Mouse (Mus musculus) embryonic facial prominence, embryonic 15.5 days (tissue): Measurements from ENCODE around the gene Catsperg1. TPM values are rescaled to one million over a fixed set of nuclear protein-coding genes. Genes with fewer than 3 reads are reported as not detected.
A peak's percentile ranks its signal among the peaks of the same experiment; 100 is the strongest.
"Not testable (repeated sequence)": the region's sequence is repeated elsewhere in the genome, so short reads cannot be mapped to it uniquely, and the experiment has no call there.

Experiments used
- ATAC-seq: fragments of 200-750 bp; cut with Nextera tagmentation; 2 replicates; pipeline ENCODE4 v1.8.0; 2017; ENCODE audit warnings: low read depth, moderate TSS enrichment; ENCODE audit not compliant: insufficient number of reproducible peaks, low FRiP score, low TSS enrichment
- H3K27ac ChIP-seq: fragments of 300-500 bp; sonication (generic); replicated peaks from 2 replicates; pipeline ENCODE4 v1.5.1; 2015; ENCODE audit warnings: mild to moderate bottlenecking, inconsistent platforms
- H3K27me3 ChIP-seq: fragments of 300-500 bp; sonication (generic); 2 replicates; pipeline ENCODE4 v1.6.1; 2015; ENCODE audit warnings: inconsistent platforms
- H3K36me3 ChIP-seq: fragments of 300-500 bp; sonication (generic); 2 replicates; pipeline ENCODE4 v1.6.1; 2015; ENCODE audit warnings: mild to moderate bottlenecking, inconsistent platforms
- H3K4me1 ChIP-seq: fragments of 300-500 bp; sonication (generic); 2 replicates; pipeline ENCODE4 v1.6.1; 2015; ENCODE audit warnings: inconsistent platforms
- H3K4me2 ChIP-seq: fragments of 300-500 bp; sonication (generic); replicated peaks from 2 replicates; pipeline ENCODE4 v1.6.1; 2015; ENCODE audit warnings: mild to moderate bottlenecking, inconsistent platforms
- H3K4me3 ChIP-seq: fragments of 300-500 bp; sonication (generic); replicated peaks from 2 replicates; pipeline ENCODE4 v1.5.1; 2015; ENCODE audit warnings: mild to moderate bottlenecking, inconsistent platforms
- H3K9ac ChIP-seq: fragments of 300-500 bp; sonication (generic); 2 replicates; pipeline ENCODE4 v1.6.1; 2015; ENCODE audit warnings: inconsistent platforms
- H3K9me3 ChIP-seq: fragments of 300-500 bp; sonication (generic); replicated peaks from 2 replicates; pipeline ENCODE4 v1.6.1; 2016; ENCODE audit warnings: inconsistent platforms
- WGBS: fragments of 180-500 bp; shearing (Covaris S2); methylation state at CpG from one replicate; pipeline ENCODE4 v1.1.7; 2015; 5-methylcytosine and 5-hydroxymethylcytosine counted together
- polyA plus RNA-seq: library from polyadenylated mRNA; unstranded; fragments of >200 nt; fragmentation: Nextera tagmentation; extraction: Ambion mirVana; gene quantifications from 2 replicates; pipeline ENCODE4 v1.2.1, GENCODE M21; 2015

The Catsperg1 gene
- polyA plus RNA-seq, 1 experiment from 2014 or later, result 1.3 TPM

DNA sequence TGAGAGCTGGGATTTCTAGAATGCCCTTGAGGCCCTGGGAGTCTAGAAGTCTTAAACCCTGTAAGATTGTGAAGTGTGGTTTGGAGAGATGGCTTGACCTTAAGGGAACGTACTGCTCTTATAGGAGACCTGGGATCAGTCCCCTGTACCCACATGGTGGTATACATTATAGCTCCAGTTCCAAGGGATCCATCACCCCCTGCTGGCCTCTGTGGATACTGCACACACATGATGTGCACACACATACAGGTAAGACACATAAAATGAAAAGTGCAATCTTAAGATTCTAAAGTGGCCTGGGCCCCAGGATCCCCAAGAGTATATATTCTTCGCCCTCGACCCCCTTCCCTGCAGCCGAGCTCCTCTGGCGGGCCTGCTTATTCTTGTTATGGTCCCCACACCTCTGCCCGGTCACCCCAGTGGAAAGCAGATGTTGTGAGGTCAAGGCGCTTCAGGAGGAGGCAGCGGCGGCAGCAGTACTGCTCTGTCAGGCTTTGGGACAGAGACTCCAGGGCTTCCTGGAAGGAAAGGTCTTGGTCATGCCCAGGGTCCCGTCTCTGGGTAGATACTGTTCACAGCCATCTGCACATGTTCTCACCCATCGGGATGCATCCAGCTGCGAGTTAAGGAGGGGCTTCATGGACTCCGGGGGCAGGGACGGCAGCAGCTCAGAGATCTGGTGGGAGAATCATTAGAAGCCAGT, 59.7 kb downstream of the Catsperg1 start:
- H3K36me3 ChIP-seq, result 0 out of 2 replicates have a peak, but pooled peaks cover 5% of the 10 kb centered on the region
- H3K27ac ChIP-seq, result no peak overlapping the region
- no peak overlapping the region for H3K9ac ChIP-seq
- WGBS, result 95% methylated on average over 14 of the region's 14 CpGs
- H3K9me3 ChIP-seq, result no peaks in the 10 kb centered on the region
- ATAC-seq, result no peak
- H3K4me1 ChIP-seq, result peaks cover 10% of the 10 kb centered on the region; the same call in 1 of the 2 replicates
- no peak overlapping the region for H3K4me2 ChIP-seq
- peaks cover 11% of the 10 kb centered on the region for H3K27me3 ChIP-seq
- H3K4me3 ChIP-seq, result no peak overlapping the region

DNA sequence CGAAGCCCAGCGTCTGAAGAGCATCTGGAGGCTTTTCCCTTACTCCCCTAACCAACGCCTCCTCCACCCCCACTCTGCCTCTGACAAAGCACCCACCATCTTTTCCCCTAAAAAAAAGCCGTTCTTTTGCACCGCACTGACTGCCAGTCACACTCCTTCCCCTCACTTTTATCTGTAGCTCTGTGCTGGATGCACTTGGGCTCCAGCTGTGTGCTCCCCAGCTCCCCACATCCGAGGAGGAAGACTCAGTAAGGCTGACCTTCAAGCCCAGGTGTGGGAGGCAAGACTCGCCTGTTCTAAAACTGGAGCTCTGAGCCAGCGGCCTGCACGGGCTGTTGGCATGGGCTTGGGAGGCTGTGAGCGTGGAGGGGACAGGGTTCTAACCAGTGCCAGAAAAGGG, 62.3 kb downstream of the Catsperg1 start:
- H3K4me2 ChIP-seq, result no peak overlapping the region
- no peak for ATAC-seq
- H3K4me1 ChIP-seq, result peaks cover 8% of the 10 kb centered on the region; the same call in 1 of the 2 replicates
- WGBS, result 65% methylated on average over 10 of the region's 10 CpGs
- H3K9ac ChIP-seq, result no peak overlapping the region
- 0 out of 2 replicates have a peak, but pooled peaks cover 5% of the 10 kb centered on the region for H3K36me3 ChIP-seq
- H3K9me3 ChIP-seq, result no peaks in the 10 kb centered on the region
- no peak overlapping the region for H3K27ac ChIP-seq
- H3K4me3 ChIP-seq, result no peak overlapping the region
- H3K27me3 ChIP-seq, result no peaks in the 10 kb centered on the region

DNA sequence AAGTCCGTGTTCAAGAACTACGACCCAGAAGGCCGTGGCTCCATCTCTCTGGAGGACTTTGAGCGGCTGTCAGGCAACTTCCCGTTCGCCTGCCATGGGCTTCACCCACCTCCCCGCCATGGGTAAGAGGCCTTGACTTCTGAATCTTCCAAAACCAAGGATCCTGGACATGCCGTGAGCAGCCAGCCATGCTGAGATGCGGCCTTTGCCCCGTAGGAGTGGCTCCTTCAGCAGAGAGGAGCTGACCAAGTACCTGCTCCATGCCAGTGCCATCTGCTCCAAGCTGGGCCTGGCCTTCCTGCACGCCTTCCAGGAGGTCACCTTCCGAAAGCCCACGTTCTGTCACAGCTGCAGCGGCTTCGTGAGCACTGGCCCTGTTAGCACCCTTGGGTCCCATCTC, 65.1 kb downstream of the Catsperg1 start:
- H3K27me3 ChIP-seq, result no peaks in the 10 kb centered on the region
- H3K9ac ChIP-seq, result no peak overlapping the region
- H3K9me3 ChIP-seq, result no peaks in the 10 kb centered on the region
- no peak overlapping the region for H3K4me2 ChIP-seq
- no peak overlapping the region for H3K4me3 ChIP-seq
- no peaks in the 10 kb centered on the region for H3K36me3 ChIP-seq
- 88% methylated on average over 15 of the region's 15 CpGs for WGBS
- H3K4me1 ChIP-seq, result no peaks in the 10 kb centered on the region
- no peak for ATAC-seq
- H3K27ac ChIP-seq, result no peak overlapping the region

DNA sequence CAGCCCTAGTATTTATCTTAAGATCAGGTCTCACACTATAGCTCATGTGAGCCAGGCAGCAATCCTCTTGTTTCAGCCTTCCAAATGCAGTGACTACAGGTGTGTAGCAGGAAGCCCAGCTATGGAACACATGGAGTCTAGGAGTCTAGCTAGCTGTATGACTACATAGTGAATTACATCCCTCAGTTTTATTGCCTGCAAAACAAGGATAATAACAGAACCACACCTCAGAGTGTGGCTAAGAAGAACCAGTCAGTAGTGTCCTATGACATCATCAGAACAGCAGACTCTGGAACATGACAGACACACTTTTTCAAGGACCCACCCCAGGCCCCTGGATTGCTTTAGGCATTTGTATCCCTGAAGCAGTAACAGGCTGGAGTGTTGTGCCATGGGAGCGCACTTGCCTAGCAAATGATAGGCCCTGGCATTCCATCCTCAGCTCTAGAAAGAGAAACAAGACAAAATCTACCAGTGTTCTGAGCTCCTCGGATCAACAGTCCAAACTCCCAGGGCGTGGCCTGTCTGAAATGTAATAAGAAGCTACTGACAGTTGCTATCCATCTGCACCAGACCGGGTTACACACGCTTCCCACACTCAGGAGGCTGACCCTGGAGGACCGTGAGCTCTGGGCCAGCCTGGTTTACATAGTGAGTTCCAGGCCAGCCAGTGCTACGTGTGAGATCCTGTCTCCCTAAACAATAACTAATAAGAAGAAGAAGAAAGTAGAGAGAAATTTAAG, 67.0 kb downstream of the Catsperg1 start:
- WGBS, result 79% methylated on average over 7 of the region's 7 CpGs
- H3K9me3 ChIP-seq, result no peaks in the 10 kb centered on the region
- ATAC-seq, result no peak

DNA sequence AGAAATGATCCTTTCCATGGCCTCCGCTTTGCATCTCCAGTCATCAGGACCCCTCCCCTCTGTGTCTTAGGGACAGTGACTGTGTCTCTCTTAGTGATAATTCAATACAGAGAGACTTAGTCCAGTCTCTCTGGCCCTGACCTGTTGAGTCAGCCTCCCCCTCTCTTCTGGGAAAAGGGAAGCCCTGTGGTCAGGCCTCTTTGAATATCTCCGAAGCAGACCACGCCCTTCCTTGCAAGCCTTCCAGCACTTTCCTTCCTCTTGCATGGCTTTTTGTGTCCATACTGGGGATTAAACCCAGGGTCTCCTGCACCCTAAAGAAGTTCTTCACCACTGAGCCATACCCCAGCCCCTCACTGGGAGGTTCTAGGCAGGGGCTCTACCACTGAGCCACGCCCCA, 69.8 kb downstream of the Catsperg1 start:
- Histone ChIP-seq H3K27ac (no peak overlapping the region), H3K27me3 (no peaks in the 10 kb centered on the region), H3K9ac (no peak overlapping the region), H3K4me2 (no peak overlapping the region), H3K4me1 (no peaks in the 10 kb centered on the region), H3K36me3 (no peaks in the 10 kb centered on the region), H3K4me3 (no peak overlapping the region), H3K9me3 (no peaks in the 10 kb centered on the region)
- no peak for ATAC-seq
- 87% methylated on average over 4 of the region's 4 CpGs for WGBS

More for the DNA sequence above, 67.0 kb downstream of the Catsperg1 start:
- H3K4me2 ChIP-seq, result no peak overlapping the region
- no peak overlapping the region for H3K27ac ChIP-seq
- no peaks in the 10 kb centered on the region for H3K4me1 ChIP-seq
- no peak overlapping the region for H3K4me3 ChIP-seq
- H3K9ac ChIP-seq, result no peak overlapping the region
- H3K27me3 ChIP-seq, result no peaks in the 10 kb centered on the region
- H3K36me3 ChIP-seq, result no peaks in the 10 kb centered on the region

DNA sequence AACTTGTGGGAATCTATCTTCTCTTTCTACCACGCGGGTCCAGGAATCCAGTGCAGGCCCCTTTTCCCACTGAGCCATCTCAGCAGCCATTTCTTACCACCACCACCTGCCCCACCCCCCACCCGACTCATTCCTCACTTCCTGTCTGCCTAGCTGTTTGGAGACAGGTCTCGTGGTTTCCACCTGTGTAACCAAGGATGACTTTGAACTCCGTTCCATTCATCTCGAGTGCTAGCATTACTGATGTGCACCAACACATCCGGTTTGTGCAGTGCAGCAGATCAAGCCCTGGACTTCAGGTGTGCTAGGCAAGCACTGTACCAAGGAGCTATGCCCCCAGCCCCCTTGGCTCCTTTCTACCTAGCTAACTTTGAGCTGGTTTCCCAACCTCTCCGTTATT, 72.4 kb downstream of the Catsperg1 start:
- H3K27ac ChIP-seq, result no peak overlapping the region
- ATAC-seq, result no peak

DNA sequence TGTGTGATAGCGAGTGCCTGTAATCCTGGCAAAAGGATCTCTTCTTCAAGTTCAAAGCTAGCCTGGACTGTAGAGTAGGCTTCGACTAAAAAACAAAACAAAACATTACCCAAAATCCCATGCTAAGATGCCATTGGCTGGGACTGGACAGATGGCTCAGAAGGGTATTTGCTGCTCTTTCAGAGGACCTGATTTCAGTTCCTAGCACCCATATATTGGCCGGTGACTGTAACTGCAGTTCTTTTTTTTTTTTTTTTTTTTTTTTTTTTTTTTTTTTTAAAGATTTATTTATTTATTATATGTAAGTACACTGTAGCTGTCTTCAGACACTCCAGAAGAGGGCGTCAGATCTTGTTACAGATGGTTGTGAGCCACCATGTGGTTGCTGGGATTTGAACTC, 74.6 kb downstream of the Catsperg1 start:
- not testable (repeated sequence) for H3K4me3 ChIP-seq, H3K9ac ChIP-seq, H3K4me2 ChIP-seq, H3K27ac ChIP-seq, H3K36me3 ChIP-seq, H3K27me3 ChIP-seq, H3K9me3 ChIP-seq, H3K4me1 ChIP-seq, ATAC-seq
- WGBS, result 91% methylated on average over 3 of the region's 4 CpGs

More for the DNA sequence above, 72.4 kb downstream of the Catsperg1 start:
- no peak overlapping the region for H3K4me3 ChIP-seq
- no peaks in the 10 kb centered on the region for H3K27me3 ChIP-seq
- no peaks in the 10 kb centered on the region for H3K36me3 ChIP-seq
- H3K9ac ChIP-seq, result no peak overlapping the region
- no peaks in the 10 kb centered on the region for H3K4me1 ChIP-seq
- H3K4me2 ChIP-seq, result no peak overlapping the region
- H3K9me3 ChIP-seq, result no peaks in the 10 kb centered on the region
- 74% methylated on average over 8 of the region's 8 CpGs for WGBS

DNA sequence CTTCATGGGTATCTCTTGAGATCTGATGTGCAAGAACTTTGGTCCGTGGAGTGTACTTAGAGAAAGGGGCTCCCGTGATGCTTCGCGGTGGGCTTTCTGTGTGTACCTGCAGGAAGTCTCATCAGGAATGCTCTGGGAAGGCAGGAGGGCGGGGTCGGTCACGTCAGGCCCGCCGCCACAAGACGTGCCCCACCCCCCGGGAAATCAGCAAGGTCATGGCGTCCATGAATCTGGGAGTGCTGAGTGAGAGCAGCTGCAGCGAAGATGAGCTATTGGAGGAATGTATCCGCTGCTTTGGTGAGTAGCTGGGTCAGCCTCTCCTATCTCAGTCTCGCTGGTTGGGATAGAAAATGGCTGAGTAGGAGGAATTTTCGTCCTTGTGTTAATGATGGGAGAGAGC, 76.4 kb downstream of the Catsperg1 start:
- Histone ChIP-seq H3K27me3 (peaks cover 5% of the 10 kb centered on the region; the same call in 1 of the 2 replicates), H3K4me3 (no peak overlapping the region), H3K4me1 (peaks cover 7% of the 10 kb centered on the region; the same call in 1 of the 2 replicates), H3K27ac (no peak overlapping the region), H3K9me3 (no peaks in the 10 kb centered on the region), H3K36me3 (no peaks in the 10 kb centered on the region), H3K4me2 (no peak overlapping the region), H3K9ac (no peak overlapping the region)
- WGBS, result 42% methylated on average over 16 of the region's 16 CpGs
- no peak for ATAC-seq

DNA sequence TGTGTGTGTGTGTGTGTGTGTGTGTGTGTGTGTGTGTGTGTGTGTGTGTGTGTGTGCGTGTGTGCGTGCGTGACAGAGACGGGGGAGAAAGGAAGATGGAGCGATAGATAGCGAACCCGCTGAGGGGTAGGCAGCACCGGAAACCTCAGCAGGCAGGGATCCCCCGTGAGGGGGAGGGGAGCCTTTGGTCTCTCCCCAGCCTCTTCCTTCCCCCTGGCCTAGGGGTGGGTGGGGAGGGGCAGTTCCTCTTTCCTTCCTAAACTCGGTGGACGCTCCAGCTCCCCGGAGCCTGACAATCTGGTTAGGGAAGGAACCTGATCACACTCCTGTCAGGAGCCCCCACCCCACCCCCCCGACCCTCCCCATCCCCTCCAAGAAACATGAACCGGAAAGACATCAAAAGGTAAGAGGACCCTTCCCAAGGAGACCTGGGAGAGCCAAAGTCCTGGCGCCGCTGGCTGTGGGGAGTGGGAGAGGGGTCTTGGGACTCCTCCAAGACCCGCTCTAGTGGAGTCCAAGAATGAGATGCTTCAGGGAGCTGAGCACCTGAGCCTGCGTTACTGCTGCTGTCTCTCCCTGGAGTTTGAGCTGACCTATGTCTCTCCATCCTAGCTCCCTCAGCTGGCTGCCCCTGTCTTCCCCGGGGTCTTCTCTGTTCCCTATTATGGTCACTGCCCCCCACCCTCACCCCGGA, 79.0 kb downstream of the Catsperg1 start, which contains the start of gene Rasgrp4:
TSS of gene Rasgrp4 (plus strand) at position 159 of the 694 bp plus-strand sequence.
- Histone ChIP-seq H3K4me3 (peak within 1 kb of the TSS; percentile 28), H3K27me3 (peaks cover 5% of the 10 kb centered on the region; the same call in 1 of the 2 replicates), H3K9ac (no peak within 1 kb of the TSS), H3K4me2 (peak within 1 kb of the TSS; percentile 50), H3K9me3 (no peaks in the 10 kb centered on the region), H3K4me1 (peaks cover 7% of the 10 kb centered on the region; the same call in 1 of the 2 replicates), H3K27ac (no peak within 1 kb of the TSS), H3K36me3 (no peaks in the 10 kb centered on the region)
- WGBS, result 2% methylated on average over 14 of the region's 20 CpGs
- no peak; the same call in 1 of the 2 replicates for ATAC-seq

DNA sequence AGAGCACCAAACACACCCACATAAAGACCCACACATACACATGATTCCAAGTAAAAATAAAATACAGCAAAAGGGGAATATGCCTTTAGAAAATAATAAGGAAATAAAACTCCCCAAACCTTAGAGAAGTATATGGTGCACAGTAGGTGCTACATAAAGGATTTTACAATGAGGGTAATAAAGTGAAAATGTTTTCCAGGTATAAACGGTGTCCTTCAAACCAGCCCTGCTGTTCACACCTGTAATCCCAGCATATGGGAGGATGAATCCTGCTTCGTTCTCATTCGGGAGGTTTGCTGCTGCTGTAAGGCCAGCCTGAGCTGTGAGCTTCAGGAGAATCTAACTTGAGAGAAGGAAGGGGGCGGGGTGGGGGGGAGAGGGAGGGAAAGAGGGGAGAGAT, 79.6 kb downstream of the Catsperg1 start:
- H3K9me3 ChIP-seq, result no peaks in the 10 kb centered on the region
- peak overlapping the region; percentile 50 for H3K4me2 ChIP-seq
- peaks cover 7% of the 10 kb centered on the region; the same call in 1 of the 2 replicates for H3K4me1 ChIP-seq
- ATAC-seq, result no peak
- no peak overlapping the region for H3K27ac ChIP-seq
- WGBS, result 4% methylated on average over 4 of the region's 4 CpGs
- no peak overlapping the region for H3K9ac ChIP-seq
- peaks cover 5% of the 10 kb centered on the region; the same call in 1 of the 2 replicates for H3K27me3 ChIP-seq
- H3K36me3 ChIP-seq, result no peaks in the 10 kb centered on the region
- peak overlapping the region; percentile 28 for H3K4me3 ChIP-seq
